Mouse (Mus musculus) liver, postnatal 0 days (tissue): ENCODE results near the gene Plekhg2.

Experiments used
- CTCF ChIP-seq: sonication (generic); IDR thresholded peaks from 2 replicates; pipeline ENCODE4 v1.5.1; 2016; ENCODE audit warnings: antibody characterized with exemption, low read depth
- EP300 ChIP-seq: IDR thresholded peaks from 2 replicates; pipeline ENCODE4 v1.6.1; 2016; ENCODE audit warnings: antibody characterized with exemption, low read depth, mild to moderate bottlenecking

DNA sequence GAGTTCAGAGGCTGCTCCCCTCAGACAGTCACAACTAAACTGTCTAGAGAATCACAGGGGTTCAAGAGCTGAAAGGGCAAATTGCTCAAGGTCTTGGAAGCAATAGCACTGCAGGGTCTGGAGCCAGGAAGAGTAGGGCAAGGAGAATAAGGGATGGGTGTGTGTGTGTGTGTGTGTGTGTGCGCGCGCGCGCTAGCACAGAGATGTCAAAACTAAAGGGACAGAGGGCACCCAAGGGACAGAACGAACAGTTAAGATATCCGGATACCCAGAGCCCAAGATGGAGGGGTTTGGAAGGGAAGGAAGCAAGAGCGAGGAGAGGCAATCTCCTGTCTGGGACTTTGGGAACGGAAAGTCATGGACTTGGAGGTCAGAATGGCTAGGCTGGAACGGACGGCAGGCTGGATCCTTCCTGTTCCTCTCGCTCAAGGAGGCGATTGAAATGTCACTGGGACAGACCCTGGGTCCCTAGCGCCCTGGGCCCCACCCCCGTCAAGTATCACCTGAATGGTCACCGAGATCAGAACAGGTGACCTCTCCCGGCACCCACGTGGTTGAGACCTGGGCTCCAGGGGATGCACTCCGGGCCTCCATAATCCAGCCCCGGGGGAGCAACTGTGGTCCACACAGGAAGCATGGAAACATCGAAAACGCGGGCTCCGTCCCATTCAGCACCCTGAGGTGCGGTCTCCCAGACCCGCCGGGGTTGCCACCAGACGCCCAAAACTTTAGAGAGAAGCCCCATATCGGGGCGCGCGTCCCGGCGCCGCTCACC lies 61.1 kb downstream of the Plekhg2 start:
- TF ChIP-seq CTCF (no peak), EP300 (no peak)
